Mouse (Mus musculus) midbrain, embryonic 12.5 days (tissue): ENCODE results near the gene Dmrt1. TPM values are rescaled to one million over a fixed set of nuclear protein-coding genes. Genes with fewer than 3 reads are reported as not detected.
A peak's percentile ranks its signal among the peaks of the same experiment; 100 is the strongest.
"Not testable (repeated sequence)": the region's sequence is repeated elsewhere in the genome, so short reads cannot be mapped to it uniquely, and the experiment has no call there.

Experiments used
- ATAC-seq: fragments of 200-750 bp; cut with Nextera tagmentation; 2 replicates; pipeline ENCODE4 v1.8.0; 2017; ENCODE audit warnings: low read depth, moderate TSS enrichment, moderate library complexity; ENCODE audit not compliant: low FRiP score
- H3K27ac ChIP-seq: fragments of 300-500 bp; sonication (generic); replicated peaks from 2 replicates; pipeline ENCODE4 v1.5.1; 2016; ENCODE audit warnings: mild to moderate bottlenecking
- H3K27me3 ChIP-seq: fragments of 300-500 bp; sonication (generic); 2 replicates; pipeline ENCODE4 v1.6.1; 2016; ENCODE audit warnings: mild to moderate bottlenecking
- H3K36me3 ChIP-seq: fragments of 300-500 bp; sonication (generic); 2 replicates; pipeline ENCODE4 v1.6.1; 2016
- H3K4me1 ChIP-seq: fragments of 300-500 bp; sonication (generic); 2 replicates; pipeline ENCODE4 v1.6.1; 2016
- H3K4me2 ChIP-seq: fragments of 300-500 bp; sonication (generic); replicated peaks from 2 replicates; pipeline ENCODE4 v1.6.1; 2016; ENCODE audit warnings: mild to moderate bottlenecking, moderate library complexity
- H3K4me3 ChIP-seq: fragments of 300-500 bp; sonication (generic); 2 replicates; pipeline ENCODE4 v1.5.1; 2016; ENCODE audit warnings: mild to moderate bottlenecking
- H3K9ac ChIP-seq: fragments of 300-500 bp; sonication (generic); replicated peaks from 2 replicates; pipeline ENCODE4 v1.6.1; 2016; ENCODE audit warnings: mild to moderate bottlenecking, moderate library complexity
- H3K9me3 ChIP-seq: fragments of 300-500 bp; sonication (generic); 2 replicates; pipeline ENCODE4 v1.6.1; 2016; ENCODE audit warnings: mild to moderate bottlenecking
- WGBS: fragments of 180-500 bp; shearing (Covaris S2); methylation state at CpG from one replicate; pipeline ENCODE4 v1.1.7; 2016; 5-methylcytosine and 5-hydroxymethylcytosine counted together
- polyA plus RNA-seq: library from polyadenylated mRNA; unstranded; fragments of >200 nt; fragmentation: Nextera tagmentation; extraction: Ambion mirVana; gene quantifications from 2 replicates; pipeline ENCODE4 v1.2.1, GENCODE M21; 2016

Gene Dmrt1
- 0.11 TPM in 1 of 2 replicates, not detected in the other for polyA plus RNA-seq

DNA sequence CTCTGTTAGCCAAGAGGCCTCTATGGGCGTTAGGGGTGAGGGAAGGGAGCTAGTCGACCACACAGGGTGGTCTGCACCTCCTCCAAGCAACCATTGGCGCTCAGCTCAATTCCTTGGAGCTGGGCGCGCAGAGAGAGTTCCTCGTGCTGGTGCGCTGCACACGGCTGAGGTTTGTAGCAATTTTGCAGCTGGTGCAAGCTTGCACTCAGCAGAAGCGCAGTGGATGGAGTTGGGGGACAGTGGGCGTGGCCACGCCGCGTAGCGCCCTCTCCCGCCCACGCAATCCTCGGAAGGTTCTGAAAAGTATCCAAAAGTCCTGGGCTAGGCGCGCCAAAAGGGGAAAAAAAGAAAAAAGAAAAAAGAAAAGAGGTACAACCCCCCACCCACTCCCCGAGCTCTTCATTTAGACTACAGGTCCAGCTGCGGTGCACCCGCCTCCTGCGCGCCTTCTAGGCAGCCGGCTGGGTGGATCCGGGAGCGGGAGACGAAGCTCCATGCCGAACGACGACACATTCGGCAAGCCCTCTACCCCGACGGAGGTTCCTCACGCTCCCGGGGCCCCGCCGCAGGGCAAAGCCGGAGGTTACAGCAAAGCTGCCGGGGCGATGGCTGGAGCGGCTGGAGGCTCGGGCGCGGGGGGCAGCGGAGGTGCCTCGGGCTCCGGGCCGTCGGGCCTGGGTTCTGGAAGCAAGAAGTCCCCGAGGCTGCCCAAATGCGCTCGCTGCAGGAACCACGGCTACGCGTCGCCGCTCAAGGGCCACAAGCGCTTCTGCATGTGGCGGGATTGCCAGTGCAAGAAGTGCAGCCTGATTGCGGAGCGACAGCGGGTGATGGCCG lies at the start of gene Dmrt1:
Gene Dmrt1, plus strand, starts transcription at position 259 of the 837 bp plus-strand sequence.
- ATAC-seq: no peak
- H3K36me3 ChIP-seq: no peaks in the 10 kb centered on the region
- no peaks in the 10 kb centered on the region for H3K9me3 ChIP-seq
- peaks cover 72% of the 10 kb centered on the region for H3K27me3 ChIP-seq
- under 1% methylated on average over 64 of the region's 64 CpGs for WGBS
- H3K27ac ChIP-seq: no peak within 1 kb of the TSS
- no peak within 1 kb of the TSS for H3K9ac ChIP-seq
- peaks cover 16% of the 10 kb centered on the region for H3K4me1 ChIP-seq
- peak within 1 kb of the TSS; percentile 35 for H3K4me3 ChIP-seq
- peak within 1 kb of the TSS; percentile 46 for H3K4me2 ChIP-seq

DNA sequence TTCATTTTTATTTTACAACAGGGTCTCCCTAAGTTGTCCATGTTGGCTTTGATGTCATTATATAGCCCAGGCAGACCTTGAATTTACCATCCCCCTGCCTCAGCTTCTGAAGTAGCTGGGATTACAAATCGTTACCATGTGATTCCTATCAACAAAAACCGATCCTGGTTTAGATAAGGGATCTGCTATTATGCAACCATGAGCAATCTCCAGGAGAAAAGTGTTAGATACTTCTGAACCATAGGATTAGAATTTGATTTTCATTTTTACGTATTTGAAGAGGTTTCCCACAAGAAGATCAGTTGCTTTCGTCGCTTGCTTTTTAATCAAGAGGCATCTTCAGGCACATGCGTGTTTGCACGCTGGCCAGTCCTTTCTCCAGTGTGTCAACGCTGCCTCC lies 44.7 kb upstream of the Dmrt1 start:
- no peak overlapping the region for H3K9ac ChIP-seq
- no peaks in the 10 kb centered on the region for H3K27me3 ChIP-seq
- H3K4me1 ChIP-seq: no peaks in the 10 kb centered on the region
- H3K9me3 ChIP-seq: no peaks in the 10 kb centered on the region
- WGBS: 92% methylated on average over 8 of the region's 8 CpGs
- no peak for ATAC-seq
- H3K27ac ChIP-seq: no peak overlapping the region
- H3K4me3 ChIP-seq: no peak overlapping the region
- H3K4me2 ChIP-seq: no peak overlapping the region
- no peaks in the 10 kb centered on the region for H3K36me3 ChIP-seq

DNA sequence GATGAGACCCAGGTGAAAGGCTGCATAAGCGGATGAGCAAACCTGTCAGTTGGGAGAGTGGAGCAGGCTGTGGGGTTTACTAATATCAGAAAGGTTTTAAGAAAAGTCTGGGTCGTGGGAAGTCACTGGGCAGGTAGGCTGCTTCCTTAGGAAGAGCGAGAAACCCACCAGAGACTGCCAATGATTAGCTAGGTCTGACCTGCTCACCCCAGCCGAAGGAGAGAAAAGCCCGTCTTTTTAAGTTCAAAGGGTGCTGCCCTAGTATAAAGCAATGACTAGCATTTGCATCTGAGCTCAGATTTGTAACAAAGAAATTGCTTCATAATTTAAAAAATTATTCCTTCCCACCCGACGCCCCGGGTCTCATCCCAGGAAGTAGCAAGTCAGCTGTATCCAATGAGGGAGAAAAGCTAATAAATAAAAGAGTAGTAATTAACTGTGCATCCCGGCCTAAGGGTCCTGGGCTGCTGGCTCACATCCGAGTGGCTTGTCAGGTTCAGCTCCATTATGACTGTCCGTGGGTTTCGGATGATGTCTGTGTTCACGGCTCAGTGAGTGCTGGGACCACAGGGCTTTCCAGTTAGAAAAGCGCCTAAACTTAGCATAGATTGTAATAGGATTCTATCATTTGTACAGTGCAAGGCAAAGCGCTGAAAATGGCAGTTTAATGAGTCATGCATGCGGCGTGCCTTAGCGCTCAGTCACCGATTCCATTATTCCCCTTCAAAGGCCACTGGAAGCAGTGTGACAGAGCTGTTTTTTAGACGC lies 43.7 kb upstream of the Dmrt1 start:
- Histone ChIP-seq H3K4me3 (no peak overlapping the region), H3K9me3 (no peaks in the 10 kb centered on the region), H3K4me1 (no peaks in the 10 kb centered on the region), H3K27me3 (no peaks in the 10 kb centered on the region), H3K9ac (no peak overlapping the region), H3K36me3 (no peaks in the 10 kb centered on the region), H3K27ac (no peak overlapping the region), H3K4me2 (no peak overlapping the region)
- 67% methylated on average over 20 of the region's 20 CpGs for WGBS
- ATAC-seq: peak; percentile 19; the same call in 1 of the 2 replicates

- H3K4me3 ChIP-seq, H3K4me2 ChIP-seq, ATAC-seq, H3K9ac ChIP-seq, H3K4me1 ChIP-seq, H3K27me3 ChIP-seq, H3K27ac ChIP-seq, H3K36me3 ChIP-seq: not testable (repeated sequence)
- H3K9me3 ChIP-seq: peaks cover 12% of the 10 kb centered on the region
- WGBS: 63% methylated on average over 4 of the region's 4 CpGs
Measured at GRCm38 (mm10) chr19:25475806-25476205, 29.6 kb upstream of the Dmrt1 start.

GRCm38 (mm10) chr19:25479152-25479669 lies 26.2 kb upstream of the Dmrt1 start:
- no peaks in the 10 kb centered on the region for H3K27me3 ChIP-seq
- 62% methylated on average over 5 of the region's 5 CpGs for WGBS
- H3K9ac ChIP-seq: no peak overlapping the region
- no peak overlapping the region for H3K4me2 ChIP-seq
- no peaks in the 10 kb centered on the region for H3K4me1 ChIP-seq
- no peak for ATAC-seq
- H3K27ac ChIP-seq: no peak overlapping the region
- H3K4me3 ChIP-seq: no peak overlapping the region
- peaks cover 9% of the 10 kb centered on the region; the same call in 1 of the 2 replicates for H3K9me3 ChIP-seq
- H3K36me3 ChIP-seq: no peaks in the 10 kb centered on the region

DNA sequence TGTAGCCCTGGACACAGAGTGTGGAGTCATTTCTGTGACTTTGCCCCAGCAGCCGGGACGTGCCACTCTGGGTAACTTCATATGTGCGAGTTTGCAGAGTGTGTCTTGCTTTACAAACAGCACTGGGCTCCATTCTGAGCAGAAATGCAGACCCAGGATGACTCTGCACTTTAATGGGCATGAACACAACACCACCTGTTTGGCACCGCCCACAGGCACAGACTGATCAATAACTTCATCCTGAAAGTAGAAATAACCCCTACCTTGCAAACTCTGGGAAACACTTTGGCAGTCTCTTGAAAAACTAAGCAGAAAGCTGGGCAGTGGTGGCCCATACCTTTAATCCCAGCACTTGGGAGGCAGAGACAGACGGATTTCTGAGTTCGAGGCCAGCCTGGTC lies 24.6 kb upstream of the Dmrt1 start:
- ATAC-seq: no peak
- Histone ChIP-seq H3K4me3 (no peak overlapping the region), H3K9ac (no peak overlapping the region), H3K36me3 (no peaks in the 10 kb centered on the region), H3K27me3 (peaks cover 2% of the 10 kb centered on the region), H3K4me1 (no peaks in the 10 kb centered on the region), H3K9me3 (peaks cover 9% of the 10 kb centered on the region; the same call in 1 of the 2 replicates), H3K4me2 (no peak overlapping the region), H3K27ac (no peak overlapping the region)
- WGBS: 81% methylated on average over 6 of the region's 6 CpGs

- Histone ChIP-seq H3K4me3 (no peak overlapping the region), H3K9me3 (no peaks in the 10 kb centered on the region), H3K4me2 (no peak overlapping the region), H3K27me3 (peaks cover 32% of the 10 kb centered on the region), H3K9ac (no peak overlapping the region), H3K36me3 (no peaks in the 10 kb centered on the region), H3K4me1 (0 out of 2 replicates have a peak, but pooled peaks cover 2% of the 10 kb centered on the region), H3K27ac (no peak overlapping the region)
- ATAC-seq: no peak
- 25% methylated on average over 14 of the region's 14 CpGs for WGBS
Measured at GRCm38 (mm10) chr19:25486561-25486960, 18.9 kb upstream of the Dmrt1 start.

- no peak for ATAC-seq
- Histone ChIP-seq H3K9me3 (no peaks in the 10 kb centered on the region), H3K27me3 (peaks cover 32% of the 10 kb centered on the region), H3K4me3 (no peak overlapping the region), H3K4me2 (no peak overlapping the region), H3K27ac (no peak overlapping the region), H3K4me1 (0 out of 2 replicates have a peak, but pooled peaks cover 2% of the 10 kb centered on the region), H3K36me3 (no peaks in the 10 kb centered on the region), H3K9ac (no peak overlapping the region)
- 43% methylated on average over 1 of the region's 1 CpGs for WGBS
Measured at GRCm38 (mm10) chr19:25487350-25487749, 18.1 kb upstream of the Dmrt1 start.

DNA sequence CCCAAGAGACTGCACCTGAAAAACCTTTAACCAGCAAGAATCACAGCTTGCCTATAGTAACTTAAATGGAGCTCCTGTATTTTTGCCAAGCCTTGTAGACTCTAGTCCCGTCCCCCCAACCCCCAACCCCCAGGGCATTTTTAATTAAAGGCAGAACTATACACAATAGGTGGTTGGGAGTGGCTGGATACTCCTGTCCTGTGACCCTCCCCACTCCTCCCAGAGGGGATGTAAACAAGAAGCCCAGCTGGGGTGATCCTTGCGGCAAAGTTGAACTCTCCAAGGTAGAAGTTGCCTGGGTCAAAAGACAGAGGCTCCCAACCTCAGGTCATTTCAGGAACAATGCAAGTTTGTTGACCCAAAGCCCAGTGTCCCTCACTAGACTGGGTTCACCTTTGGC lies 16.9 kb upstream of the Dmrt1 start:
- no peak overlapping the region for H3K4me3 ChIP-seq
- 0 out of 2 replicates have a peak, but pooled peaks cover 2% of the 10 kb centered on the region for H3K4me1 ChIP-seq
- WGBS: 22% methylated on average over 2 of the region's 2 CpGs
- ATAC-seq: no peak
- no peak overlapping the region for H3K27ac ChIP-seq
- no peaks in the 10 kb centered on the region for H3K9me3 ChIP-seq
- H3K27me3 ChIP-seq: peaks cover 32% of the 10 kb centered on the region
- no peak overlapping the region for H3K9ac ChIP-seq
- H3K36me3 ChIP-seq: no peaks in the 10 kb centered on the region
- H3K4me2 ChIP-seq: no peak overlapping the region

DNA sequence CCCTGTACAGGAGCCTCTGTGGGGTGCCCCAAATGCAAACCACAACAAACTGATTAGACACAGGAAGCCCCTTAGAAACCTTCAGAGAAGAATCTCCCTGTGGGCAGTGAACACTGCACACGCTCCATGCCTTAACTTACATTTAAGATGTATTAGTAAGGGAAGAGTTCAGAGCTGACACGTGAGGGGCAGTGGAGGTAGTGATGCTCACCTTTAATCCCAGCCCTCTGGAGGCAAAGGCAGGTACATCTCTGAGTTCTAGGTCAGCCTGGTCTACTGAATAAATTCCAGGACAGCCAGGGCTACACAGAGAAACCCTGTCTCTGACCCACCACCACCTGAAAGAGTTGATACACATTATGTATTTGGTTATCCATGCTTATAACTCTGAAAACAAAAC lies 15.9 kb upstream of the Dmrt1 start:
- Histone ChIP-seq H3K4me2 (no peak overlapping the region), H3K9ac (no peak overlapping the region), H3K36me3 (no peaks in the 10 kb centered on the region), H3K4me1 (0 out of 2 replicates have a peak, but pooled peaks cover 2% of the 10 kb centered on the region), H3K9me3 (no peaks in the 10 kb centered on the region), H3K27me3 (peaks cover 32% of the 10 kb centered on the region), H3K4me3 (no peak overlapping the region), H3K27ac (no peak overlapping the region)
- 50% methylated on average over 2 of the region's 2 CpGs for WGBS
- ATAC-seq: no peak

DNA sequence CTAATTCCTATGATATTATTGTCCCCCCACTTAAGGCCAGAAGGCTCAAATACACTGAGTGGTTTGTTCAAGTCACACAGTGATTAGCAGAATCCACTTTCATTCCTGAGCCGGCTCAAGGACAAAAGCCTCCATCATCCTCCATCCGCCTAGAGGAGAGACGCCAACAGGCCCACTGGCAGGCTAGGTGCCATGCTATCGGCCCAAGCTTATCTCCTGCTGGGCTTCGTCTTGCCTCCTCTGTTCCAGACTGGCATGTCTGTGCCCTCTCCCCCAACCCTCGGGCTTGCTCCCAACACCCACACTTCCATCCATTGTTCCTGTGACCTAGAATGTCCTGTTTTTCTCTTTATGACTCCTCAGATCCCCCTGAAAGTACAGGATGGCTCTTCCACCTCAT lies 8.0 kb upstream of the Dmrt1 start:
- Histone ChIP-seq H3K4me1 (no peaks in the 10 kb centered on the region), H3K9ac (no peak overlapping the region), H3K4me2 (no peak overlapping the region), H3K27ac (no peak overlapping the region), H3K9me3 (no peaks in the 10 kb centered on the region), H3K27me3 (peaks cover under 1% of the 10 kb centered on the region), H3K36me3 (no peaks in the 10 kb centered on the region), H3K4me3 (no peak overlapping the region)
- 73% methylated on average over 6 of the region's 6 CpGs for WGBS
- no peak for ATAC-seq

GRCm38 (mm10) chr19:25504878-25505277 lies 540 bp upstream of the Dmrt1 start:
- Histone ChIP-seq H3K9ac (no peak overlapping the region), H3K4me3 (no peak overlapping the region), H3K4me2 (no peak overlapping the region), H3K36me3 (no peaks in the 10 kb centered on the region), H3K4me1 (peaks cover 16% of the 10 kb centered on the region), H3K27ac (no peak overlapping the region), H3K9me3 (no peaks in the 10 kb centered on the region), H3K27me3 (peaks cover 68% of the 10 kb centered on the region)
- ATAC-seq: no peak
- 31% methylated on average over 10 of the region's 10 CpGs for WGBS
